Mouse (Mus musculus) embryonic facial prominence, embryonic 11.5 days (tissue): Measurements from ENCODE around the gene Tmem251. TPM values are rescaled to one million over a fixed set of nuclear protein-coding genes. Genes with fewer than 3 reads are reported as not detected.
A peak's percentile ranks its signal among the peaks of the same experiment; 100 is the strongest.

Source experiments
- ATAC-seq: fragments of 200-750 bp; cut with Nextera tagmentation; replicated peaks from 2 replicates; pipeline ENCODE4 v1.8.0; 2017; ENCODE audit warnings: low read depth; ENCODE audit not compliant: insufficient number of reproducible peaks, low FRiP score, low TSS enrichment
- DNase-seq: peaks from one replicate; pipeline ENCODE4 v3.0.0-alpha.2; 2015; ENCODE audit warnings: low spot score
- H3K27ac ChIP-seq: fragments of 300-500 bp; sonication (generic); replicated peaks from 2 replicates; pipeline ENCODE4 v1.5.1; 2014; ENCODE audit warnings: mild to moderate bottlenecking, low read depth, low read length, control low read depth
- H3K27me3 ChIP-seq: fragments of 300-500 bp; sonication (generic); 2 replicates; pipeline ENCODE4 v1.6.1; 2014; ENCODE audit warnings: mild to moderate bottlenecking, low read length, moderate library complexity, mixed read lengths; ENCODE audit not compliant: control insufficient read depth, insufficient read depth
- H3K36me3 ChIP-seq: fragments of 300-500 bp; sonication (generic); replicated peaks from 2 replicates; pipeline ENCODE4 v1.6.1; 2014; ENCODE audit warnings: low read depth, mild to moderate bottlenecking, low read length, moderate library complexity, mixed read lengths; ENCODE audit not compliant: control insufficient read depth, insufficient read depth
- H3K4me1 ChIP-seq: fragments of 300-500 bp; sonication (generic); 2 replicates; pipeline ENCODE4 v1.6.1; 2014; ENCODE audit warnings: low read length, mixed read lengths; ENCODE audit not compliant: control insufficient read depth, insufficient read depth
- H3K4me2 ChIP-seq: fragments of 300-500 bp; sonication (generic); 2 replicates; pipeline ENCODE4 v1.6.1; 2014; ENCODE audit warnings: low read depth, mild to moderate bottlenecking, control low read depth, low read length, moderate library complexity
- H3K4me3 ChIP-seq: fragments of 300-500 bp; sonication (generic); 2 replicates; pipeline ENCODE4 v1.5.1; 2014; ENCODE audit warnings: low read depth, low read length, control low read depth
- H3K9ac ChIP-seq: fragments of 300-500 bp; sonication (generic); replicated peaks from 2 replicates; pipeline ENCODE4 v1.6.1; 2014; ENCODE audit warnings: mild to moderate bottlenecking, control low read depth, low read length
- H3K9me3 ChIP-seq: fragments of 300-500 bp; sonication (generic); replicated peaks from 2 replicates; pipeline ENCODE4 v1.6.1; 2016; ENCODE audit warnings: mild to moderate bottlenecking, low read length, inconsistent platforms, mixed read lengths; ENCODE audit not compliant: control insufficient read depth
- WGBS: fragments of 180-500 bp; shearing (Covaris S2); extraction: QIAGEN DNeasy Blood & Tissue Kit; methylation state at CpG from one replicate; pipeline ENCODE4 v1.1.7; 2014; 5-methylcytosine and 5-hydroxymethylcytosine counted together
- polyA plus RNA-seq: library from polyadenylated mRNA; unstranded; fragments of >200 nt; fragmentation: Nextera tagmentation; extraction: Ambion mirVana; gene quantifications from 2 replicates; pipeline ENCODE4 v1.2.1, GENCODE M21; 2014

Gene Tmem251
- polyA plus RNA-seq, 1 experiment from 2014 or later, result 10.9 TPM

DNA sequence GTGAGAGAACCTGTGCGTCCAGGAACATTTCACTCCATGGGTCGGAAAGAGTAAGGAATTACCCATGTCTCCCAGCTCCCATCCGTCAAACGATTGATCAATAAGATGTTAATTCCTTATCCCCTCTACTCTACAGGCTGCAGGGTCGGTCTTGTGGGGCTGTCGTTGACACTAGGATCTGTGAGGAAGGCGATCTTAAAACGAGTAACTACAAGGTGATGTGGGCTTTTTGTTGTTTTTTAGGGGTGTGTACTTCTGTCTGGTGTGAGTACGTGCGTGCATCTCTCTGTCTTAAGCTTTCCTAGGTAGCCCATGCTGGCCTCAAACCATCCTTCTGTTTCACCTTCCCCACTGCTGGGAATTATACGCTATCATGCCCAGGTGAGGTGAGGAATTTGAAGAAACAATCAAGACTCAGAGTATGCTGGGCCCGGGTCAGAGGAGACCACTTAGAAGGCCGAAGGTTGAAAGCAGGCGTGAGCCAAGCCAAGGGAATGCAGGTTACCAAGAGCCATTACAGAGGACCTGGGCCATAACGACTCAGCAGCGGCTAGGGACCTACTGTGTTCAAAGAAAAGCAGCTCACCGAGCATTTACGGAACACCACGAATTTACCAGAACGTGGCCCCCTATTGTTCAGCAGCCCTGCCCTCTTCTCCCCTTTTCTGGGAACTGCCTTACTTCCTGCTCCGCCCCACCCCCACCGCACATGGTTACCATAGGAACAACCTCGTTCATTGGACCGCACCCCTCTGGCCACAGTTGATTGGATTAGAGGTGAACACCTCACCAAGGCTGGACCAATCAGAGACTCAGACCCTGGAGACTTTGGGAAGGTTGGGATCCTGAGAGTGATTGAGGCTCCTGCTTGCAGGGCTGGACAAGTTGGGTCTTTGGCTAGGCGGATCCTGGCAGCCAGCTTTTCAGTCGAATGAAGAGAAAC lies 13.4 kb upstream of the Tmem251 start:
- Histone ChIP-seq H3K4me1 (peaks cover 7% of the 10 kb centered on the region; the same call in 1 of the 2 replicates), H3K4me2 (peak overlapping the region; percentile 37), H3K4me3 (no peak overlapping the region), H3K9ac (peak overlapping the region; percentile 41), H3K9me3 (no peaks in the 10 kb centered on the region), H3K27me3 (no peaks in the 10 kb centered on the region), H3K36me3 (no peaks in the 10 kb centered on the region), H3K27ac (peak overlapping the region; percentile 80)
- 32% methylated on average over 26 of the region's 26 CpGs for WGBS
- peak; percentile 98 for ATAC-seq
- peak; percentile 96 for DNase-seq

DNA sequence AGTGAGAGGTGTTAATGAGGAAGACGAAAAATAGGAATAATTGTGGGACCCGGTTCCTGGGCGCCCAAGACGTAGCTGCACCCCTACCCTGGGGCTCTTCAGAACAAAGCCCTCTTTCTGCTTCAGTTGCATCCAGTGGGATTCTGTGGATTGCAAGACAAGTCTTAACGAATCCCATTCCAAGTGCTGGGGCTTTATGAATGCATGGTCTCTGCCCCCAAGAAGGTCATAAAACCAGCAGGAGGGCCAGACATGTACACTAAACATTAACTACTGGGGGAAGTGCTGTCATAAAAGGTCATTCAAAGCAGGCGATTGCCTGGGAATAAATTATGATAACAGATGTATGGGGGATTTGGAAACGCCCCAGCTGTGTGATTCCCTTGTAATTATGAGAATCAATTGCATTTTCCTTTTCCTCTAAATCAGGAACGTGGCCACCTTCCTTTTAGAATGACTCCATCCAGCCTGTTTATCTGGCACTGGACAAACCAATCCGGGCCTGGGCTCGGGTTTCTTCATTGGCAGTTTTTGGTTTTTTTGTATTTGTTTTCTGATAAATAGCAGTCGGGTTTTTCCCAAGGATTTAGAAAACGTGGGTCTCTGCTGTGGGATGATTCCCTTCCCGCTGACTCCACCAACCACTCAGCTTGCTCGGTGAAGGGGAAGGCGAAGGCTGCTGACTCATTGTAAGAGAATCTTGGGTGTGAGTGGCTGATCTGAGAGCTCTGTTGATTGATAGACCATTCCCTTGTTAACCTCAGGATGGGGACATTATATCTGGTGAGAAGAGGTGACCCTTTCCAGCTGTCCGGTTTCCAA lies 12.6 kb upstream of the Tmem251 start:
- Histone ChIP-seq H3K4me1 (peaks cover 7% of the 10 kb centered on the region; the same call in 1 of the 2 replicates), H3K4me2 (peak overlapping the region; percentile 24; the same call in 1 of the 2 replicates), H3K27ac (peak overlapping the region; percentile 69), H3K27me3 (no peaks in the 10 kb centered on the region), H3K9ac (peak overlapping the region; percentile 40), H3K36me3 (no peaks in the 10 kb centered on the region), H3K4me3 (no peak overlapping the region), H3K9me3 (no peaks in the 10 kb centered on the region)
- DNase-seq, result peak; percentile 31
- 40% methylated on average over 16 of the region's 16 CpGs for WGBS
- ATAC-seq, result no peak

DNA sequence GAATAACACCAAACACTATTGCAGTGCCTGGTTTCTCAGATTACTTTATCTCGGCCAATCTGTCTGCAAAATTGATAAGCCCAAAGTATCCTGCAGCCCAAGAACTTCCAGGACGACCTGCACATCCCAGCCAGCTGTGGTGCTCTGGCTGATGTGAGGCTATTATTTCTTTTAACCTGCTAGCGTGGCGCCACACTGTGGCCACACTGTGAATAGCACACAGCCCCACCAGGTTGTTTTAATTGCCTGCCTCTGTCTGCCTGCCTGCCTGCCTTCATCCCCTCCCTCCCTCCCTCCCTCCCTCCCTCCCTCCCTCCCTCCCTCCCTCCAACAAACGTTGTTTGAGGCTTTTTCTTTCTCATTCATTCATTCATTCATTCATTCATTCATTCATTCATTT lies 10.2 kb upstream of the Tmem251 start:
- no peak overlapping the region for H3K4me3 ChIP-seq
- DNase-seq (peak; percentile 77), ATAC-seq (no peak)
- no peak overlapping the region for H3K4me2 ChIP-seq
- no peaks in the 10 kb centered on the region for H3K27me3 ChIP-seq
- H3K27ac ChIP-seq, result no peak overlapping the region
- H3K9me3 ChIP-seq, result no peaks in the 10 kb centered on the region
- H3K36me3 ChIP-seq, result no peaks in the 10 kb centered on the region
- H3K4me1 ChIP-seq, result peaks cover 7% of the 10 kb centered on the region; the same call in 1 of the 2 replicates
- H3K9ac ChIP-seq, result no peak overlapping the region
- 12% methylated on average over 5 of the region's 5 CpGs for WGBS

DNA sequence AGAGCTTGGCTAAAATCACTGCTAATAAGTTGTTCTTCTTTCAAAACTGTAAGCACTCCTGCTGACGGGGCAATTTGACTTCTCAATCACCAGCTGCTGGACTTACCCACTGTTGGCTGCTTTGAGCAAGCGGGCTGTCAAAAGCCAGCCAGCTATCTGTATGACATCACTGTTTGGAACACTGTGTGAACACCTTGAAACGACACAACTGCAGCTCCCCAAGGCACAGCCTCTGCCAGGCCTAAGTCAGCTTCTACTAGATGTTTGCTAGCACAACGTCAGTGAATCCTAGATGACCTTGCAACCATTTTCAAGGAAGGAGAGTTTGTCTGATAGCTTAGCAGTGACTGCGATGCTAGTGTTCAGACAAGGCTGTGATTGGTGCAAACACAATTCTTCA lies 4.5 kb upstream of the Tmem251 start:
- no peak overlapping the region for H3K4me2 ChIP-seq
- H3K4me3 ChIP-seq, result no peak overlapping the region
- no peaks in the 10 kb centered on the region for H3K9me3 ChIP-seq
- no peak overlapping the region for H3K27ac ChIP-seq
- H3K27me3 ChIP-seq, result no peaks in the 10 kb centered on the region
- no peak overlapping the region for H3K9ac ChIP-seq
- no peak for DNase-seq
- ATAC-seq, result no peak
- H3K36me3 ChIP-seq, result no peaks in the 10 kb centered on the region
- H3K4me1 ChIP-seq, result peaks cover 3% of the 10 kb centered on the region; the same call in 1 of the 2 replicates
- WGBS, result 83% methylated on average over 5 of the region's 5 CpGs

GRCm38 (mm10) chr12:102740285-102740684 lies 3.3 kb upstream of the Tmem251 start:
- Histone ChIP-seq H3K4me3 (no peak overlapping the region), H3K27ac (no peak overlapping the region), H3K27me3 (no peaks in the 10 kb centered on the region), H3K9me3 (no peaks in the 10 kb centered on the region), H3K36me3 (no peaks in the 10 kb centered on the region), H3K4me1 (peaks cover 3% of the 10 kb centered on the region; the same call in 1 of the 2 replicates), H3K4me2 (no peak overlapping the region), H3K9ac (no peak overlapping the region)
- DNase-seq (peak; percentile 37), ATAC-seq (no peak)
- 68% methylated on average over 3 of the region's 3 CpGs for WGBS

GRCm38 (mm10) chr12:102742056-102742455 lies 1.5 kb upstream of the Tmem251 start:
- Histone ChIP-seq H3K4me1 (peaks cover 3% of the 10 kb centered on the region; the same call in 1 of the 2 replicates), H3K27ac (no peak overlapping the region), H3K4me3 (no peak overlapping the region), H3K9ac (no peak overlapping the region), H3K27me3 (no peaks in the 10 kb centered on the region), H3K4me2 (no peak overlapping the region), H3K9me3 (no peaks in the 10 kb centered on the region), H3K36me3 (no peaks in the 10 kb centered on the region)
- DNase-seq (no peak), ATAC-seq (no peak)
- WGBS, result 85% methylated on average over 7 of the region's 7 CpGs

GRCm38 (mm10) chr12:102743036-102743588 lies 450 bp upstream of the Tmem251 start:
- WGBS, result under 1% methylated on average over 33 of the region's 33 CpGs
- 0 out of 2 replicates have a peak overlapping the region, but pooled peaks have one; percentile 52 for H3K27ac ChIP-seq
- ATAC-seq (peak; percentile 37), DNase-seq (no peak)
- H3K4me3 ChIP-seq, result peak overlapping the region; percentile 78
- peak overlapping the region; percentile 82 for H3K9ac ChIP-seq
- peaks cover under 1% of the 10 kb centered on the region; the same call in 1 of the 2 replicates for H3K36me3 ChIP-seq
- peak overlapping the region; percentile 75 for H3K4me2 ChIP-seq
- no peaks in the 10 kb centered on the region for H3K9me3 ChIP-seq
- peaks cover 3% of the 10 kb centered on the region; the same call in 1 of the 2 replicates for H3K4me1 ChIP-seq
- no peaks in the 10 kb centered on the region for H3K27me3 ChIP-seq
